Mouse (Mus musculus): ENCODE results near the gene Pi4kb. TPM values are rescaled to one million over a fixed set of nuclear protein-coding genes. Genes with fewer than 3 reads are reported as not detected.
"Not testable (repeated sequence)": the region's sequence is repeated elsewhere in the genome, so short reads cannot be mapped to it uniquely, and the experiment has no call there.

Pi4kb gene
- polyA plus RNA-seq, 1 experiment = 59.0 TPM

- TF ChIP-seq CTCF (IDR thresholded peaks at IDR 0.05; ENCODE audit: borderline replicate concordance, control insufficient read depth, extremely low read depth, insufficient read depth, low read length, poor library complexity) = no peak
- TF ChIP-seq POLR2A (IDR thresholded peaks at IDR 0.05; ENCODE audit: control insufficient read depth, extremely low read depth, insufficient read depth, low read length, poor library complexity) = no peak
- peaks cover 13% of the 10 kb centered on the region for H3K4me1 ChIP-seq (replicated peaks; ENCODE audit: control insufficient read depth, insufficient read depth, low read length)
- H3K27ac ChIP-seq (ENCODE audit: control insufficient read depth, insufficient read depth, low read length) = no peak overlapping the region
- H3K36me3 ChIP-seq (ENCODE audit: control insufficient read depth, insufficient read depth, low read length) = no peaks in the 10 kb centered on the region
- no peak for DNase-seq
- H3K4me3 ChIP-seq (ENCODE audit: control insufficient read depth, insufficient read depth, low read length) = no peak overlapping the region
- no peaks in the 10 kb centered on the region for H3K27me3 ChIP-seq (ENCODE audit: control insufficient read depth, insufficient read depth, low read length)
- WGBS = 80% methylated on average over 11 of the region's 11 CpGs
Observed at GRCm38 (mm10) chr3:95024551-95024950, 50.0 kb downstream of the Pi4kb start.

GRCm38 (mm10) chr3:95025202-95025601, 50.7 kb downstream of the Pi4kb start:
- WGBS = 82% methylated on average over 5 of the region's 5 CpGs
- H3K36me3 ChIP-seq (ENCODE audit: control insufficient read depth, insufficient read depth, low read length) = no peaks in the 10 kb centered on the region
- TF ChIP-seq POLR2A (IDR thresholded peaks at IDR 0.05; ENCODE audit: control insufficient read depth, extremely low read depth, insufficient read depth, low read length, poor library complexity) (no peak), CTCF (IDR thresholded peaks at IDR 0.05; ENCODE audit: borderline replicate concordance, control insufficient read depth, extremely low read depth, insufficient read depth, low read length, poor library complexity) (no peak)
- H3K4me1 ChIP-seq (replicated peaks; ENCODE audit: control insufficient read depth, insufficient read depth, low read length) = peaks cover 13% of the 10 kb centered on the region
- H3K4me3 ChIP-seq (ENCODE audit: control insufficient read depth, insufficient read depth, low read length) = no peak overlapping the region
- no peak overlapping the region for H3K27ac ChIP-seq (ENCODE audit: control insufficient read depth, insufficient read depth, low read length)
- H3K27me3 ChIP-seq (ENCODE audit: control insufficient read depth, insufficient read depth, low read length) = no peaks in the 10 kb centered on the region
- DNase-seq = no peak

GRCm38 (mm10) chr3:95027057-95027645, 52.6 kb downstream of the Pi4kb start:
- Histone ChIP-seq H3K4me3 (ENCODE audit: control insufficient read depth, insufficient read depth, low read length) (no peak overlapping the region), H3K27ac (ENCODE audit: control insufficient read depth, insufficient read depth, low read length) (peak overlapping the region; percentile 43; the same call in 1 of the 2 replicates), H3K36me3 (ENCODE audit: control insufficient read depth, insufficient read depth, low read length) (no peaks in the 10 kb centered on the region; the same call in 1 of the 2 replicates), H3K4me1 (replicated peaks; ENCODE audit: control insufficient read depth, insufficient read depth, low read length) (peaks cover 11% of the 10 kb centered on the region), H3K27me3 (ENCODE audit: control insufficient read depth, insufficient read depth, low read length) (no peaks in the 10 kb centered on the region)
- TF ChIP-seq CTCF (IDR thresholded peaks at IDR 0.05; ENCODE audit: borderline replicate concordance, control insufficient read depth, extremely low read depth, insufficient read depth, low read length, poor library complexity) = no peak
- TF ChIP-seq POLR2A (IDR thresholded peaks at IDR 0.05; ENCODE audit: control insufficient read depth, extremely low read depth, insufficient read depth, low read length, poor library complexity) = no peak
- WGBS = 41% methylated on average over 5 of the region's 5 CpGs
- peak; percentile 21 for DNase-seq

- H3K36me3 ChIP-seq (ENCODE audit: control insufficient read depth, insufficient read depth, low read length) = peaks cover 3% of the 10 kb centered on the region
- DNase-seq = peak; percentile 75
- 6% methylated on average over 5 of the region's 5 CpGs for WGBS
Observed at GRCm38 (mm10) chr3:95027701-95028100, 53.2 kb downstream of the Pi4kb start.

GRCm38 (mm10) chr3:95028603-95029002, 54.1 kb downstream of the Pi4kb start:
- Histone ChIP-seq H3K27ac (ENCODE audit: control insufficient read depth, insufficient read depth, low read length) (no peak overlapping the region), H3K4me3 (ENCODE audit: control insufficient read depth, insufficient read depth, low read length) (no peak overlapping the region), H3K36me3 (ENCODE audit: control insufficient read depth, insufficient read depth, low read length) (peaks cover 12% of the 10 kb centered on the region), H3K4me1 (replicated peaks; ENCODE audit: control insufficient read depth, insufficient read depth, low read length) (peaks cover 11% of the 10 kb centered on the region), H3K27me3 (ENCODE audit: control insufficient read depth, insufficient read depth, low read length) (no peaks in the 10 kb centered on the region)
- DNase-seq = no peak
- TF ChIP-seq CTCF (IDR thresholded peaks at IDR 0.05; ENCODE audit: borderline replicate concordance, control insufficient read depth, extremely low read depth, insufficient read depth, low read length, poor library complexity) = no peak
- no peak for TF ChIP-seq POLR2A (IDR thresholded peaks at IDR 0.05; ENCODE audit: control insufficient read depth, extremely low read depth, insufficient read depth, low read length, poor library complexity)
- WGBS = 59% methylated on average over 3 of the region's 3 CpGs

More at GRCm38 (mm10) chr3:95027701-95028100, 53.2 kb downstream of the Pi4kb start:
- H3K27me3 ChIP-seq (ENCODE audit: control insufficient read depth, insufficient read depth, low read length) = no peaks in the 10 kb centered on the region
- H3K4me3 ChIP-seq (ENCODE audit: control insufficient read depth, insufficient read depth, low read length) = no peak overlapping the region
- TF ChIP-seq CTCF (IDR thresholded peaks at IDR 0.05; ENCODE audit: borderline replicate concordance, control insufficient read depth, extremely low read depth, insufficient read depth, low read length, poor library complexity) (no peak), POLR2A (IDR thresholded peaks at IDR 0.05; ENCODE audit: control insufficient read depth, extremely low read depth, insufficient read depth, low read length, poor library complexity) (no peak)
- H3K4me1 ChIP-seq (replicated peaks; ENCODE audit: control insufficient read depth, insufficient read depth, low read length) = peaks cover 11% of the 10 kb centered on the region
- H3K27ac ChIP-seq (ENCODE audit: control insufficient read depth, insufficient read depth, low read length) = peak overlapping the region; percentile 43

- H3K27me3 ChIP-seq (ENCODE audit: control insufficient read depth, insufficient read depth, low read length); H3K27ac ChIP-seq (ENCODE audit: control insufficient read depth, insufficient read depth, low read length); H3K4me3 ChIP-seq (ENCODE audit: control insufficient read depth, insufficient read depth, low read length); DNase-seq: not testable (repeated sequence)
- peaks cover 20% of the 10 kb centered on the region for H3K36me3 ChIP-seq (ENCODE audit: control insufficient read depth, insufficient read depth, low read length)
- H3K4me1 ChIP-seq (replicated peaks; ENCODE audit: control insufficient read depth, insufficient read depth, low read length) = peaks cover 11% of the 10 kb centered on the region
- 82% methylated on average over 3 of the region's 3 CpGs for WGBS
Observed at GRCm38 (mm10) chr3:95029291-95029827, 54.8 kb downstream of the Pi4kb start.

GRCm38 (mm10) chr3:95029953-95030352, 55.4 kb downstream of the Pi4kb start:
- no peaks in the 10 kb centered on the region for H3K27me3 ChIP-seq (ENCODE audit: control insufficient read depth, insufficient read depth, low read length)
- WGBS = 59% methylated on average over 3 of the region's 3 CpGs
- peak; percentile 43 for DNase-seq
- no peak overlapping the region for H3K4me3 ChIP-seq (ENCODE audit: control insufficient read depth, insufficient read depth, low read length)
- no peak for TF ChIP-seq POLR2A (IDR thresholded peaks at IDR 0.05; ENCODE audit: control insufficient read depth, extremely low read depth, insufficient read depth, low read length, poor library complexity)
- TF ChIP-seq CTCF (IDR thresholded peaks at IDR 0.05; ENCODE audit: borderline replicate concordance, control insufficient read depth, extremely low read depth, insufficient read depth, low read length, poor library complexity) = no peak
- peaks cover 11% of the 10 kb centered on the region for H3K4me1 ChIP-seq (replicated peaks; ENCODE audit: control insufficient read depth, insufficient read depth, low read length)
- H3K36me3 ChIP-seq (ENCODE audit: control insufficient read depth, insufficient read depth, low read length) = peaks cover 26% of the 10 kb centered on the region
- no peak overlapping the region for H3K27ac ChIP-seq (ENCODE audit: control insufficient read depth, insufficient read depth, low read length)
